Mouse (Mus musculus): ENCODE results near the gene Mob2. TPM values are rescaled to one million over a fixed set of nuclear protein-coding genes. Genes with fewer than 3 reads are reported as not detected.
A peak's percentile ranks its signal among the peaks of the same experiment; 100 is the strongest.

The Mob2 gene
- total RNA-seq, 4 experiments from 2014 or later = 45.2 to 53.5 (median 46.9) TPM

DNA sequence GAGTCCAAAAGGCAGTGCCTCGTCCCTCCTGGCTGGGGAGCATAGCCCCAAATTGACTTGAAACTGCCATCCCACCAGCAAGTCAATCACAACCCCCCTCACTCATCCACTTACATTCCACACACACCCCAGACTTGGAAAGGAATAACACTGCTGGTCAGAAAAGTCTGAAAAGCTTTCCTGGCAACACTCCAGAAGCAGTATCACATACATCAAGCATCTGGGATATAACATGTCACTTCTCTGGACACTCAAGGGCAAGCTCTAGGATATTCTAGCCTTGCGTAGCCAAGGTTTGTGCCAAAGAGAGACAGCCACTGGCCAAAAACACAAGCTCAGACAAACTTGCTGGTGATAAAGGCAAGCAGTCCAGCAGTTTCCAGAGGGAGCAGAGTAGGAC, 35.7 kb downstream of the Mob2 start:
- DNase-seq (ENCODE audit: low spot score) = no peak

DNA sequence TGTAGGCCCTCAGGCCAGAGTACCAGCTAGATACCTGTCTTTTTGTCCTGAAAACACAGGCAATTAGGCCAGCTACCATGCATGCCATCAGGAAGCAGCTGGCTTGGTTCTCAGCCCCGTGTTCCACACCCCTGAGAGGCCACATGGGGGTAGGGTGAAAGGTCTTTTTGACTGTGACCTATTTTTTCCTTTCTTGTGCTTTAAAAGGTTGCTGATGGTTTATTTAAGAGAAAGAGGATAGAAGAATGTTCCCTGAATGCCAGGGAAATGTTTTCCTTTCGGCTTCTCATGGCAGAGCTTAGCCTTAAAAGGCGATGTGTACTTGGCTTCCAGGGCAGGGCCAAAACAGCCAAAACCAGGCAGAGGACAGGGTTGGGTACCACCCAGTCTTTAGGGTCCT, 40.0 kb downstream of the Mob2 start:
- no peak for DNase-seq (ENCODE audit: low spot score)

DNA sequence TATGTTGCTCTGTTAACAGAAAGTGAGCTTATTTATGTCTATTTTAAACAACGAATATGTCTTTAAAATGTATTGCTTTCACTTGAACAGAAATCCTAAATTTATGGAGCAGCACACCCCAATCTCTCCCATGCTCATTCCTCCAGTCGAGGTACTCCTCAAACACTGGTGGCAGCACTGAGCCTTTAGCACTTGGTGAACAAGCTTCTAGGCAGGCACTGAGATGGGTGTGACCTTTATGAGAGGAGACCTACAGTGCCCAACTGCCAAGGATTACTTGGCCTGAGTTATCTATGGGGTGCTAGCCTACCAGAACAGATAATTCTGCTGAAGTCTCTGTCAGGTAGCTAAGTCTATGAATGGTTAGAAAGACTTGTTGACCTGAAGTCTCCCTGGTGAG, 41.2 kb downstream of the Mob2 start:
- no peak for DNase-seq (ENCODE audit: low spot score)

DNA sequence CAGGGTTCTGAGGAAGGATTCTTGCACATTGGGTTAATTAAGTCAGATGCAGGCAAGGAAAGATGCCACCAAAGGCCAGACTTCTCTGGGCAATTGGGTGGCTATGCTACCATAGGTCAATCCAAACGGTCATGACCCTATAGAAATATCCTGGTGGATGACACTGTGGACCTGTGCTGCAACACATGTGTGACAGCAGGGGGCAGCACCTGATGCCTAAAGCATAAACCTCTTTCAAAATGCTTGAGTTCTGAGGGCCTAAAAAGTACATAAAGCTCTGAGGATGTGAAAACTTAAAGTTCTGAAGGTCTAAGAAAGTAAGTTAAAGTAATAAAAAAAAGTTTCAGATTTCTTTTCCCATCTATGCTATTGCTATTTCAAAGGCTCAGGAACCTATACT, 44.3 kb downstream of the Mob2 start:
- DNase-seq (ENCODE audit: low spot score) = peak; percentile 41

DNA sequence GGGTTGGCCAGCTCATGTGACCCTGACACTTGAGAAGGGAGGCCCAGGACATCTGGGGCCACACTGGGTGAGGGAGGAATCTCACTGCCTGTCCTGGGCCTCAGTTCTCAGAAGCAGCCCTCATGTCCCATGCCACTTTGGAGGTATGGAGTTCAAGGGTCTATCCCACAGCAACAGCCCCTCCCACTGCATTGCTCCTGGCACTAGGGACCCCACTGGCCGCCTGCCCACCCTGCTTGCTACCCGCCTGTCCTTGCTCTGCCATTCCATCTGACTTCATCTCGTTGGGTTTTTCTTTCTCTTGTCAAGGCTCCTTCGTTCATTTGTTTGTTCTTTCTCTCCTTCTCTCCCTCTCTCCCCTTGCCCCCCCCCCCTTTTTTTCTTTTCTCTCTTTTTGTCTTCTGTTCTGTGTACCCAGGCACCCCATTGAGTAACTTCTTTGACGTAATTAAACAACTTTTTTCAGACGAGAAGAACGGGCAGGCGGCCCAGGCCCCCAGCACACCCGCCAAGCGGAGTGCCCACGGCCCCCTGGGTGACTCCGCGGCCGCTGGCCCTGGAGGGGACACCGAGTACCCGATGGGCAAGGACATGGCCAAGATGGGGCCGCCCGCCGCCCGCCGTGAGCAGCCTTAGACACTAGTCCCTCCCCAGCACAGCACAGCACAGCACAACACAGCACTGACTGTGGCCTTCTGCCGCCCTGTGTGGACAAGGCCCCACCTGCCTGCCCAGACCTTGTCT, 59.1 kb downstream of the Mob2 start:
- no peak for DNase-seq (ENCODE audit: low spot score)

DNA sequence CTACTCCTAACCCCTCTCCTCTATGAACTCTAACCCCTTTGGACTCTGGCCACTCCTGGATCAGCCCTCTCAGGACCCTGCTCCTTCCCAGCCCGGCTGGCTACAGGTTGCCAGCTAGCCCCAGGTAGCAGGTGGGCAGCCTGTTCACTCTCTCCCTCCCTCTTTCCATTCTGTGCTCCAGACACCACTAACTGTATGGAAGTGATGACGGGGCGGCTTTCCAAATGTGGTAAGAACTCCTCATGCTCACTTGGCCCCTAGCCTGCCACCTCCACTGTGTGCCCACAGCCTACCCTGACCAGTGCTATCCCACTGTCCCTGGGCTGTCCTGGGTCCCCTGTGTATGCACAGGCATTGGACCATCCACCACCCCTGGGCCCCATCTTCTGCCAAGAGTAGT, 60.2 kb downstream of the Mob2 start:
- no peak for DNase-seq (ENCODE audit: low spot score)

DNA sequence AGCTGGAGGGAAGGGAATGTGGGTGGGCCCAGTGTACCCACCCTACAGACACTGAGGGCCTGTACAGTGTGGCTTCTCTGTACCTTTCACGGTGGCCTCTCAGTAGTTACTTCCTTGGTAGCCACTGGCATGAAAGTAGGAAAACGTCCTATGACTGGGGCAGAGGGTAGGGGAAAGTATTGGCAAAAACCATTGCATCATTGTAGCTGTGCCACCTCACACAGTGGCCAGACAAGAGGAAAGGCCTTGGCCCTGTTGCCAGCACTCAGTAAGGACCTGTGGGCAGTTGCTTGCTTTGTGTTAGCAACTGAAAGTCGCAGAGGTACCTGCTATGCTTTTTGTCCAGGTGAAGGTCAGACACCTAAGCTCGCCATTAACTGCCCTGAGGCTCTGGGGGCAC, 66.7 kb downstream of the Mob2 start:
- no peak for DNase-seq (ENCODE audit: low spot score)

DNA sequence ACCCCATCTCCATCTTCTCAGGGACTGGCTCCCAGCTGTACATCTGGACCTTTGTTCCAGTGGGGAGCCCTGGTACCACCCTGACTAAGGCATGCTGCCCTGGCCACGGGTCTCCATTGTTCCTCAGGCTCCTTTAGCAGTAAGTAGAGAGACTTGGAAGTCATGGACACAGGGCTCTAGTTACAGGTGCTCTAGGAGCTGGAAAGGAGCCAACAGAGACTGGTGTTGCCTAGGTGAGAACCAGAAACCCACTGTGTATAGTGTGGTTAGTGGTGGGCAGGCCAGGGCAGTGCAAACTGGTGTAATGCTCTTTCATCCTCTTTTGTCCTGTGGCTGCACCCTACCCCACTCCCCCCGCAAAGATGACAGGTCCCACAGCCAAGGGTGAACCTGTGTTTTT, 69.7 kb downstream of the Mob2 start:
- DNase-seq (ENCODE audit: low spot score) = no peak

DNA sequence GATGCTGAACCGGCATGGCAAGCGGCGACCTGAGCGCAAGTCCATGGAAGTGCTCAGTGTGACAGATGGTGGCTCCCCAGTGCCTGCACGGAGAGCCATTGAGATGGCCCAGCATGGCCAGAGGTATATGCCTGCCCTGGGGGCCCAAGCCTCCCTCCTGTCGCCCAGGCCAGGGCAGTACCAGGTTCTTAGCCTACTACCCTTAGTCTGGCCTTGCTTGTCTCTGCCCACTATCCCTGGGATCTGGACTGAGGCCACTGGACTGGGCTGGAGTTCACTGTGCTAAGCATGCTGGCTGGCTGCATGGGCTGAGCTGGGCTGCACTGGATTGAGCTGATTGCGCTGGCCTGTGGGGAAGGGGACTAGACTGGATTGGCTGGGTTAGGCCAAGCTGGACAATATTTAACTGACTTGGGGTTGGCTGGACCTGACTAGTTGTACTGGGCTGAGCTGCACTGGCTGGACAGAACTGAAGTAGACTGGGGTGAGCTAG, 72.5 kb downstream of the Mob2 start:
- DNase-seq (ENCODE audit: low spot score) = no peak

DNA sequence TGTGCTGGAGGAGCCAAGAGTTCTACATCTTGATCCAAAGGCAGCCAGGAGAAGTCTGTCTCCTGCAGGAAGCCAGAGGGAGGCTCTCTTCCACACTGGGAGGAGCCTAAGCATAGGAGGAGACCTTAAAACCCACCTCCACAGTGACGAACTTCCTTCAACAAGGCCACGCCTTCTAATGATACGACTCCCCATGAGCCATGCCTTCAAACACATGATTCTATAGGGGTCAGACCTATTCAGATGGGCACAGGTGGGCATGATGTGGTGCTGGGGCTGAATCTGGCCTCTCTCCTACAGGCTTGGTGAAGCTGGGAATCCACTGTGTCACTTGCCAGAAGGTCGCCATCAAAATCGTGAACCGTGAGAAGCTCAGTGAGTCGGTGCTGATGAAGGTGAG, 79.6 kb downstream of the Mob2 start:
- DNase-seq (ENCODE audit: low spot score) = no peak

DNA sequence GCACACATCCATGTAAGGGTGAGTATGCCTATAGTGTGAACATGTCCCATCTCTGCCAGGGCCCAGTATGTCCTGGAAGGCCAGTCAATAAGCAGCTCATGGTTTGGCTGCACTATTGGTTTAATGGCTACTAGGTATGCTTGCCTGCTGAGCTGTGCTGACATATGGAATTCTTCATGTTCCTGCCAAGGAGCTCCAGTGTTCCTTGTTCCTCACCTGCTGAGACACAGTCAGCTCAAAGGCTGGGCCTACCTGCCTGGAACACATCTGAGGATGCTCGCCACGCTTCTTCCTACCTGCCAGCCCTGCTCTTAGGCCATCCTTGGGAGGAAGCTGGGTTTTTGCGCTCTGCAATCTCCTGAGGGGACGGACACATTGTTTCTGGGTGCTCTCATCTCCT, 81.6 kb downstream of the Mob2 start:
- no peak for DNase-seq (ENCODE audit: low spot score)

DNA sequence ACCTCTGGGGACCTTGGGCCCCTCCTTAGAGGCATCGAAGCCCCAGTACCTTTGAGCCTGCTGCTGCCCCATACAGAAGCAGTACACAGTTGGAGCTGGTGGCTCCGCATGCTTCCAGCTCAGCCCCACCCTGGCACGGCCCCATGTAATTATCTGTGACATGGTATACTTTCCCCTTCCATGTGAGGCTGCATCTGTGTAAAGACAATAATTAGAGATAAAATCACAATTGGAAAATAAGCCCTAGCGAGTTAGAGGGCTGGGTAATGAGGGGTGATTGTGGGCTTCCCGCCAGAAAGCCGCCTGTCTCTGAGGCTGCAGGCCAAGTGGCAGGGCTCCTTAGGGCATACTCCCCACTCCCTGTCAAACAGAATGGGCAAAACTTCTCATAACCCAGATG, 82.9 kb downstream of the Mob2 start:
- DNase-seq (ENCODE audit: low spot score) = no peak

DNA sequence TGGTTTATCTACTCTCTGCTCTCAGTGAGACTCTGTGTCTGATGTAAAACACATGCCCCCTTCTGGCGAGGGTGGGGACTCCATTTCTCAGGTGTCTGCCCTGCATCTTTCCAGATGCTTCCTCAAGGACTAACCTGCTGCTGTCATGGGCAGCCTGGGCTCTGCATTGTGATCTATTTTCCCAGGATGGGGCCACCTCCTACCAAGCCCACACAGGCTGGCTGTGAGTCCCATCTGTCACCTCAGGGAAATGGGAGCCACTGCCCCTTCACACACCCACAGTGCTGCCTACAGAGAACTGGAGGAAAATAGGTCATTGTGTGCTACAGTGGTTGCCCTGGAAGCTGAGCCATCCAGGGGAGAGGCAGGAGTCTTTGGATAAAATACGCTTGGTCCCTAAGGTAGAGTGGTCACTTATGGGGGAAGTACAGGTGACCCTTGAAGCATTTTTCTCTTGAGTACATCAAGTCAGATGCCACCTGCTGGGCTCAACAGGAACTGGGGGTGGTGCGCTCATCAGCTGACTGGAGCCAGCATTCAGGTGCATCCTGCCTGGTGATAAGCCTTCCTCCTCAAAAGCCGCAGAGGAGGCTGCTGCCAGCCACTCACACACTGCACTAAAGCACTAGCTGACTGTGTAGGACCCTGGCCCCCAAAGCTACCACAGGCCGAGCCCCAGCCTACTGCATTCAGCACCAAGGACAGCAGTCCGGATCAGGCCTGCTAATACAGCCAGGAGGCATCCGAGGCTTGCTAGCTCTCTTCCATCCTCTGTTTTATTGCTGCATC, 87.8 kb downstream of the Mob2 start:
- DNase-seq (ENCODE audit: low spot score) = no peak

DNA sequence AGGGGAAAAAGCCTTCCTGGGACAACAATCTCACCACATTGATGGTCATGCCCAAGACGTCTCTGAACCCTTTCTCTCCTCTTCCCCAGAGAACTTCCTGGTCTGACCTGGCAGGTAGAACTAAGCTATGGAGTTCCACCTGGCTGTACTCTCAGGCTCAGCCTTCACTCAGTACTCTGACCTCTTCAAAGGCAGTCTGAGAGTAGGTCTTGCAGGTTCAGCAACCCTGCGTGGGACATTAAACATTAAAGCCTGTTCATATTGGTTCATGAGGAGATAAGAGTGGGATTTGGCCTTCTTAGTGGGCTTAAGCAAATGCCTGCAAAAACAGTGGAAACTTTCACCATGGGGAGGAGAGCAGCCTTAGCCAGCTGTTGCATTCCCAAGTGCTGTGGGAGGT, 94.6 kb downstream of the Mob2 start:
- no peak for DNase-seq (ENCODE audit: low spot score)

DNA sequence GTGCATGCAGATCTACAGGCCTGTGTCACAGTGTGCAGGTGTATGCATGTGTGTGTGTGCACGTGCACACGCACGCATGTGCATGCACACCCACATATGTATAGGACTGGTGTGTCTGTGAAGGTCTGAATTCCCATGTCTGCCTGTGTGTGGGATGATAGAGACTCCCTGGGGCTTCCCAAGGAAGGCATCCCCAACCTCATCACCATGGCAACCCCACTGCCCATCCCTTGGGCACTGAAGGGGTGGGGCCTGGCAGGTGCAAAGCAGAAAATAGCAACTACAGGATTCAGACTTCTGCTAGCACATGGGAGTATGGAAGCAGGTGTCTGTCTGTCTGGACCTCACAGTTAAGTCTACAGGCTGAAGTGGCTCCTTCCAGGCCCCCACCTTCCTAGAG, 98.3 kb downstream of the Mob2 start:
- no peak for DNase-seq (ENCODE audit: low spot score)

DNA sequence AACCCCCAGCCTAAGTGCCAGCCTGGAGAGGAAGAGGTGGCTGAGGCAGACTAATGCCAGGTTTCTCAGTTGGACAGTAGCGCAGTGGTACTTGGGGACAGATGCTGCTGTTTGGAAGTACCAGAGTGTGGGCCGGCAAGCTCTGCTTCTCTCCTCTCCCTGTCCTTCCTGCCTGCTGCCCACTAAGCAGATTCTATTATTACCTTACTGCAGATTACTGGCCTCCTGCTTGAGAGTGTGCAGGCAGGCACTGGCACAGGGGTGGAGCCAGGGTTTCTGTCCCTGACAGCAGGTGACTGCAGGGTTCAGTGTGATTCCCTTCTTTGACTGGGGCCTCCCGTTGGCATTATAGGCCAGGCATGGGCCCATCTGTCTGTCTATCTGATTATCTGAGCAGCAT, 99.4 kb downstream of the Mob2 start:
- DNase-seq (ENCODE audit: low spot score) = no peak

DNA sequence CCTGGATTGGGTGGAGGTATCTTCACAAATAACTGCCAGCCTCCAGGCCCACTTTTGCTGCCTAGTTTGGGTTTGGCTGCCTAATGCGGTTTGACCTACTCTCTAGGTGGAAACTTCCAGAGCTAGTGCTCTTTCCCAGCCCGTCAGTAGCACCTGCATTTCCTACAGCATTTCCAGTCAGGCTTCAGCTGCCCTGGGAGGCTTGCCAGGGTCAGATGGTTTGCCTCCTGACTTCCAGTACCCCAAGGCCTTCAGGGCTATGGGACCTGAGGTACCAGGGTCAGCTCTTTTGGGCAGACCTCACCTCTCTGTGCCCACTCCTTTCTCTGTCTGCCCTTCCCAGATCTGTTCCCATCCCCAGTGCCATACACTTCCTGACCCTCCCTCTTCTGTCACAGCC, 99.9 kb downstream of the Mob2 start:
- no peak for DNase-seq (ENCODE audit: low spot score)

DNA sequence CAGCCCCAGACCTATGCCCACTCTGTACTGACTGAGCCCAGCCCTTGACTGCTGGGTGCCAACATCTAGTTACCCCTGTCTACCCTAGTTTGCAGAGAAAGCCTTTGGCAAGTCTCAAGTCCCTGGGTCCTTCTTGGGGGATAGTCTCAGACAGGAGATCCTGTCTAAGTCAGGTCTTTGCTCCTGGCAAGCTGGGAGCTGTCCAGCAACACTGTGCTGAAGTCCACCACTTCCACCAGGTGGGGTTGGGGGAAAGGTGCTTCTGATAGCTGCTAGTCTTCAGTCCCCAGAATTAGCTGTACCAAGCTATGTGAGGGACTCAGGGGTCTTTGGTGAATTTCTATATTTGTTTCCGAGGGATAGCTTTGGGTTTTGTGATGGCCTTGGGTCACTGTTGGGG, 101.7 kb downstream of the Mob2 start:
- DNase-seq (ENCODE audit: low spot score) = no peak

Small RNAs within 50 kb of the gene (microRNA-seq; reads per million reads assigned to microRNA genes)
- gene Mir3104 = not detected

Other genes starting within 250 kb of the Mob2 start
- under 1 TPM in 1 of 4 experiments, not detected in 3; 0.23 TPM for gene Muc5b, start 222.0 kb downstream of the Mob2 start, total RNA-seq (2022)
- 10 to 100 TPM; 55.3 to 61.2 (median 57.8) TPM for gene Tollip, start 142.6 kb downstream of the Mob2 start, total RNA-seq (2022)
- gene Brsk2, start 111.3 kb downstream of the Mob2 start, total RNA-seq (2022) = under 1 TPM; 0.16 to 0.43 (median 0.22) TPM
- gene Dusp8, start 34.8 kb upstream of the Mob2 start, total RNA-seq (2022) = 10 to 100 TPM; 26.3 to 48.9 (median 37.9) TPM
- gene Gm45618, start 59.7 kb upstream of the Mob2 start, total RNA-seq (2022) = not detected
- not detected for gene Gm39115, start 75.0 kb upstream of the Mob2 start, total RNA-seq (2022)
- gene Gm45337, start 83.5 kb upstream of the Mob2 start, total RNA-seq (2022) = not detected
- not detected for gene Gm29735, start 96.0 kb upstream of the Mob2 start, total RNA-seq (2022)
- gene Gm4553, start 104.7 kb upstream of the Mob2 start, total RNA-seq (2022) = not detected
- gene Krtap5-2, start 114.9 kb upstream of the Mob2 start, total RNA-seq (2022) = not detected
- not detected for gene Gm10153, start 129.3 kb upstream of the Mob2 start, total RNA-seq (2022)
- gene Krtap5-3, start 140.3 kb upstream of the Mob2 start, total RNA-seq (2022) = not detected
- gene Gm7579, start 150.8 kb upstream of the Mob2 start, total RNA-seq (2022) = not detected
- gene Krtap5-5, start 168.9 kb upstream of the Mob2 start, total RNA-seq (2022) = under 1 TPM in 1 of 4 experiments, not detected in 3; 0.22 TPM
- gene Gm40460, start 180.0 kb upstream of the Mob2 start, total RNA-seq (2022) = not detected
- gene Gm2431, start 197.3 kb upstream of the Mob2 start, total RNA-seq (2022) = not detected
- gene Gm4559, start 213.3 kb upstream of the Mob2 start, total RNA-seq (2022) = not detected
- not detected for gene Krtap5-1, start 236.1 kb upstream of the Mob2 start, total RNA-seq (2022)
- gene Krtap5-4, start 242.5 kb upstream of the Mob2 start, total RNA-seq (2022) = not detected